Mouse (Mus musculus) intestine, embryonic 15.5 days (tissue): Measurements from ENCODE around the gene Pus7l. TPM values are rescaled to one million over a fixed set of nuclear protein-coding genes. Genes with fewer than 3 reads are reported as not detected.

Experiments used
- ATAC-seq: fragments of 200-750 bp; cut with Nextera tagmentation; 2 replicates; pipeline ENCODE4 v1.8.0; 2017; ENCODE audit warnings: moderate TSS enrichment, moderate library complexity
- H3K27ac ChIP-seq: fragments of 300-500 bp; sonication (generic); 2 replicates; pipeline ENCODE4 v1.5.1; 2015; ENCODE audit warnings: mild to moderate bottlenecking, inconsistent platforms
- H3K27me3 ChIP-seq: fragments of 300-500 bp; sonication (generic); replicated peaks from 2 replicates; pipeline ENCODE4 v1.6.1; 2015; ENCODE audit warnings: inconsistent platforms
- H3K36me3 ChIP-seq: fragments of 300-500 bp; sonication (generic); 2 replicates; pipeline ENCODE4 v1.6.1; 2015; ENCODE audit warnings: inconsistent platforms
- H3K4me1 ChIP-seq: fragments of 300-500 bp; sonication (generic); replicated peaks from 2 replicates; pipeline ENCODE4 v1.6.1; 2015; ENCODE audit warnings: inconsistent platforms
- H3K4me2 ChIP-seq: fragments of 300-500 bp; sonication (generic); replicated peaks from 2 replicates; pipeline ENCODE4 v1.6.1; 2015; ENCODE audit warnings: mild to moderate bottlenecking, inconsistent platforms
- H3K4me3 ChIP-seq: fragments of 300-500 bp; sonication (generic); replicated peaks from 2 replicates; pipeline ENCODE4 v1.5.1; 2015; ENCODE audit warnings: inconsistent platforms
- H3K9ac ChIP-seq: fragments of 300-500 bp; sonication (generic); 2 replicates; pipeline ENCODE4 v1.6.1; 2015; ENCODE audit warnings: inconsistent platforms
- H3K9me3 ChIP-seq: fragments of 300-500 bp; sonication (generic); 2 replicates; pipeline ENCODE4 v1.6.1; 2016; ENCODE audit warnings: inconsistent platforms
- WGBS: fragments of 180-500 bp; shearing (Covaris S2); methylation state at CpG from one replicate; pipeline ENCODE4 v1.1.7; 2015; 5-methylcytosine and 5-hydroxymethylcytosine counted together
- polyA plus RNA-seq: library from polyadenylated mRNA; unstranded; fragments of >200 nt; fragmentation: Nextera tagmentation; extraction: Ambion mirVana; gene quantifications from 2 replicates; pipeline ENCODE4 v1.2.1, GENCODE M21; 2015

Pus7l gene
- polyA plus RNA-seq, 1 experiment from 2014 or later = 9.8 TPM

- H3K9me3 ChIP-seq = no peaks in the 10 kb centered on the region
- 84% methylated on average over 2 of the region's 2 CpGs for WGBS
- no peak overlapping the region for H3K9ac ChIP-seq
- no peak overlapping the region for H3K27ac ChIP-seq
- no peaks in the 10 kb centered on the region for H3K4me1 ChIP-seq
- no peaks in the 10 kb centered on the region for H3K36me3 ChIP-seq
- ATAC-seq = no peak
- H3K4me3 ChIP-seq = no peak overlapping the region
- H3K27me3 ChIP-seq = no peaks in the 10 kb centered on the region
- no peak overlapping the region for H3K4me2 ChIP-seq
These were observed 60.8 kb downstream of the Pus7l start for GRCm38 (mm10) chr15:94482555-94482954.

DNA sequence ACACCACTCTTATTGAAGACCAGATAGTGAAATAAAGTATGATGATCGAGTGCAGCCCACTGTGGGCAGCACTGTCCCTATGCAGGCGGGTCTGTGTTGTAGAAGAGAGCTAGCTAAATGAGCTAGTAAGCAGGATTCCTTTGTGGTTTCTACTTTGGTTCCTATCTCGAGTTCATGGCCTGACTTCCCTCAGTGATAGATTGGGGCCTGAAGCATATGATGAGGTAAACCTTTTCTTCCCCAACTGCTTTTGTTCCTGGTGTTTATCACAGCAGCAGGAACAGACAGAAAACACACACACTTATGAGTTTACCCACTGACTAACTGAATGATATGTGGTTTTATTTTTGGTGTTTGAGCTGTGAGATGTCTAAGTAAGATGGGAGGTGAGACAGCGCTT is 62.6 kb downstream of the Pus7l start:
- no peak overlapping the region for H3K9ac ChIP-seq
- 84% methylated on average over 4 of the region's 4 CpGs for WGBS
- H3K27me3 ChIP-seq = no peaks in the 10 kb centered on the region
- H3K4me2 ChIP-seq = no peak overlapping the region
- H3K27ac ChIP-seq = no peak overlapping the region
- no peaks in the 10 kb centered on the region for H3K36me3 ChIP-seq
- no peak for ATAC-seq
- no peaks in the 10 kb centered on the region for H3K9me3 ChIP-seq
- no peak overlapping the region for H3K4me3 ChIP-seq
- H3K4me1 ChIP-seq = no peaks in the 10 kb centered on the region

DNA sequence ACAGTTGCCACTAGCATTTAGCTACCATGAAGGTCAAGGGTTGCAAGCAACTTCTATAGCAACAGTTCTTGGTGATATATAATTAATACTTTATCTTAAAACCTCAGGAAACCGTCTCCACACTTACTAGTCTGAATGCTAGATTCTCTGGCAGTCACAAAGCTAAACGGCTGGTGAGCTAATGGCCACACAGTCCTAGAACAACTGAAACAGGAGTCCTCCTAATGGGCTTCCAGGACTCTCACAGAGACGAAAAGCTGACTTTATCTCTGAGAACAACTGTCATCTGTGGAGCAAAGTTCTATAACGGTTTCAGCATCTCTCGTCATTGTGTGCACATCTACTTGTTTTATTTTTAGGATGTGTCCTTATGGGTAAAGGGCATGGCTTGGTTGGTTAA is 63.1 kb downstream of the Pus7l start:
- Histone ChIP-seq H3K36me3 (no peaks in the 10 kb centered on the region), H3K27ac (no peak overlapping the region), H3K27me3 (no peaks in the 10 kb centered on the region), H3K9ac (no peak overlapping the region), H3K9me3 (no peaks in the 10 kb centered on the region), H3K4me3 (no peak overlapping the region), H3K4me1 (no peaks in the 10 kb centered on the region), H3K4me2 (no peak overlapping the region)
- ATAC-seq = no peak
- WGBS = 87% methylated on average over 5 of the region's 5 CpGs

DNA sequence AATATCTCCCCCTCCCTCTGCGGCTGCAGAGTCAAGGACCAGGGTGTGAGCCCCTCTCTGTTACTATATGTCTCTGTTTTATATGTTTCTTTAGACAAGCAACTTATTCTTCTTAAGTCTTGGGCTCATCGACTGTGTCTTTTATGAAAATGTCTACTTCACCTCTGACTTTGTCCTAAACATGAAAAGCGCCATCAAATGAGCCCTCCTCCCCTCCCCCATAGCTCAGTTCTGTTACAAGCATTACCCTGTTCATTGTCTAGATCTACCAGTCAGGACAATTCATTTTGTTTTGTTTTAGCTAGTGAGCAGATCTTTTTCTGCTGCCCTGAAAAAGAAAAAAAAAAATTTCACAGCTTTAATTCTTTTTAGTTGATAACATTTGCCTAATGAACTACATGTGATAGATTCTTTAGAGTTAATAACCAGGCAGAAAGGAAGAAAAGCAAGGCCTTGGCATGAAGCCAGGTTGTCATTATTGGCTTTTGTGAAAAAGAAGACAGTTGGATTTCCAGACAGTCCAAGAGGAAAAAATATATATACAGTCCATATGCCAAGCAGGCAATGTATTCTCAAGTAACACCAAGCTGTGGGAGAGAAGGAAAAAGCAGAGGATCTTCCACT is 63.7 kb downstream of the Pus7l start:
- Histone ChIP-seq H3K9ac (no peak overlapping the region), H3K27ac (no peak overlapping the region), H3K4me3 (no peak overlapping the region), H3K4me1 (no peaks in the 10 kb centered on the region), H3K4me2 (no peak overlapping the region), H3K9me3 (no peaks in the 10 kb centered on the region), H3K36me3 (no peaks in the 10 kb centered on the region), H3K27me3 (no peaks in the 10 kb centered on the region)
- ATAC-seq = no peak
- WGBS = 81% methylated on average over 3 of the region's 3 CpGs

DNA sequence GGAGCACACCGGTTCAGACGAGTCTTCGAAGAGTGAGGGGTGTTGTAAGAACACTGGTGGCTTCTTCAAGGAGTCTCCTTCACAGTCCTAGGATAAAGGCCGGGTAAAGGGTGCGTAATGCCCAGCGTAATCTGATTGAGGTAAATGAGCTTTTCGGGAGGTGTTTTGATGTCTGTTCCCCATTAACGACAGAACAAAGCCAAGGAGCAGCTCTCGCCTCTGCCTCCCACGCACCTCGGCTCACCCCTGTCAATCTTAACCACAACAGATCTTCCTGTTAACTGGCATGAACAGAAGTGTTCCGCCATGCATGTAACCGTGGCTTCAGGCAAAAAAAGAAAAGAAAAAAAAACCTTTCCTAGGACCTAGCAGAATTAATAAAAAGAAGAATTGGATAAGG is 64.6 kb downstream of the Pus7l start:
- Histone ChIP-seq H3K4me1 (no peaks in the 10 kb centered on the region), H3K9ac (no peak overlapping the region), H3K9me3 (no peaks in the 10 kb centered on the region), H3K27me3 (no peaks in the 10 kb centered on the region), H3K27ac (no peak overlapping the region), H3K36me3 (no peaks in the 10 kb centered on the region), H3K4me2 (no peak overlapping the region), H3K4me3 (no peak overlapping the region)
- ATAC-seq = no peak
- 64% methylated on average over 13 of the region's 13 CpGs for WGBS

GRCm38 (mm10) chr15:94477287-94477686 is 66.1 kb downstream of the Pus7l start:
- Histone ChIP-seq H3K4me2 (no peak overlapping the region), H3K27me3 (no peaks in the 10 kb centered on the region), H3K4me3 (no peak overlapping the region), H3K36me3 (no peaks in the 10 kb centered on the region), H3K27ac (no peak overlapping the region), H3K9ac (no peak overlapping the region), H3K4me1 (no peaks in the 10 kb centered on the region), H3K9me3 (no peaks in the 10 kb centered on the region)
- 75% methylated on average over 7 of the region's 7 CpGs for WGBS
- no peak for ATAC-seq

DNA sequence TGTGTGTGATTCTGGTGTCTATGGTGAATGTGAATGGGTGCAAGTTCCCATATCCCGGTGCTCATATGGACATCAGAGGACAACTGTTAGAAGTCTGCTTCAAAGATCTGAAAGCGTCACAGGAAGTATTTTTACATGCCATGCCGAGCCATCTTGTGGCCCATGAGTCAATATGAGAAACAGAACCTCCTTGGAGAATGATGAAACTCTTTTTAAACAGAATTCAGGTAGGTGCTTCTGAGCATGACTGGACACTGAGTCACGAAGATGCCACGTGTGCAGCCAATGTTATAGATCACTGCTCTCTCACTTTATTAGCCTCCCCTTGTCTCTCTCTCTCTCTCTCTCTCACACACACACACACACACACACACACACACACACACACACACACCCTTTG is 67.4 kb downstream of the Pus7l start:
- Histone ChIP-seq H3K4me2 (no peak overlapping the region), H3K27ac (no peak overlapping the region), H3K4me3 (no peak overlapping the region), H3K9me3 (no peaks in the 10 kb centered on the region), H3K27me3 (no peaks in the 10 kb centered on the region), H3K36me3 (no peaks in the 10 kb centered on the region), H3K4me1 (no peaks in the 10 kb centered on the region), H3K9ac (no peak overlapping the region)
- 81% methylated on average over 5 of the region's 5 CpGs for WGBS
- ATAC-seq = no peak

Other genes starting within 250 kb of the Pus7l start
- gene Adamts20, start 78.1 kb downstream of the Pus7l start, polyA plus RNA-seq = 2.2 and 2.5 TPM in 2 replicates
- gene Irak4, start 96 bp upstream of the Pus7l start, polyA plus RNA-seq = 14.8 and 16.3 TPM in 2 replicates
- 116 and 124 TPM in 2 replicates for gene Twf1, start 46.3 kb upstream of the Pus7l start, polyA plus RNA-seq
- 2.5 and 2.6 TPM in 2 replicates for gene Tmem117, start 85.7 kb upstream of the Pus7l start, polyA plus RNA-seq